In genomic region chr8:111745591-111746418, GRCm38 (mm10) we compare ENCODE assay signal across 8 mouse cellular contexts. TPM values are rescaled to one million over a fixed set of nuclear protein-coding genes. Genes with fewer than 3 reads are reported as not detected.
DNase-seq lines count a peak whose midpoint lies in the region; ATAC-seq and TF ChIP-seq lines count a peak whose summit lies in the region.

No protein-coding gene starts in this region.

- peak overlapping the region; percentile 77 for H3K27ac ChIP-seq in ES-E14 (ENCODE audit: insufficient read depth, low read depth, low read length, poor library complexity, severe bottlenecking)
- H3K27ac ChIP-seq in embryonic facial prominence, embryonic 14.5 days (replicated peaks; ENCODE audit: low read depth, low read length) = peak overlapping the region; percentile 18; the same call in 1 of the 2 replicates
- peak overlapping the region; percentile 78 for H3K27ac ChIP-seq in heart, embryonic 15.5 days
- peak overlapping the region; percentile 82 for H3K27ac ChIP-seq in liver, postnatal 0 days (ENCODE audit: low read depth)
- peak overlapping the region; percentile 66 for H3K27ac ChIP-seq in neural tube, embryonic 15.5 days (replicated peaks)

- peak overlapping the region; percentile 49 to 59 for H3K4me3 ChIP-seq in ES-E14 (ENCODE audit: insufficient read depth in 1 of 2, low read depth in 1 of 2, low read length in 2 of 2, poor library complexity in 1 of 2, severe bottlenecking in 1 of 2)
- H3K4me3 ChIP-seq in embryonic facial prominence, embryonic 14.5 days (ENCODE audit: low read depth, low read length) = peak overlapping the region; percentile 23
- peak overlapping the region; percentile 40 for H3K4me3 ChIP-seq in heart, embryonic 15.5 days
- peak overlapping the region; percentile 29 for H3K4me3 ChIP-seq in liver, postnatal 0 days (ENCODE audit: low read depth, low read length)
- H3K4me3 ChIP-seq in neural tube, embryonic 15.5 days (replicated peaks) = peak overlapping the region; percentile 15

- peaks cover 3% of the 10 kb centered on the region; the same call in 1 of the 2 replicates for H3K36me3 ChIP-seq in ES-E14 (ENCODE audit: control insufficient read depth, insufficient read depth, low read length, poor library complexity, severe bottlenecking)
- H3K36me3 ChIP-seq in embryonic facial prominence, embryonic 14.5 days (ENCODE audit: control insufficient read depth, insufficient read depth, low read length) = no peaks in the 10 kb centered on the region
- no peaks in the 10 kb centered on the region for H3K36me3 ChIP-seq in heart, embryonic 15.5 days
- no peaks in the 10 kb centered on the region for H3K36me3 ChIP-seq in liver, postnatal 0 days (replicated peaks; ENCODE audit: insufficient read depth, low read length)
- H3K36me3 ChIP-seq in neural tube, embryonic 15.5 days = no peaks in the 10 kb centered on the region

- in situ Hi-C loops in ES-E14 (cut with MboI; ENCODE audit: low sequenced_read_pairs in 2 of 2, unreplicated experiment in 2 of 2) = no loop called here

- H3K4me1 ChIP-seq in ES-E14 (ENCODE audit: control insufficient read depth in 2 of 2, insufficient read depth in 2 of 2, low read length in 2 of 2, poor library complexity in 1 of 2) = peaks cover 12 to 39% of the 10 kb centered on the region in 2 experiments
- H3K4me1 ChIP-seq in embryonic facial prominence, embryonic 14.5 days (ENCODE audit: control insufficient read depth, insufficient read depth, low read length) = peaks cover 36% of the 10 kb centered on the region
- H3K4me1 ChIP-seq in heart, embryonic 15.5 days (replicated peaks) = peaks cover 52% of the 10 kb centered on the region
- peaks cover 30% of the 10 kb centered on the region for H3K4me1 ChIP-seq in liver, postnatal 0 days (ENCODE audit: insufficient read depth)
- H3K4me1 ChIP-seq in neural tube, embryonic 15.5 days = peaks cover 51% of the 10 kb centered on the region

- no peak for DNase-seq in ES-E14 (ENCODE audit: low read depth, low spot score)
- peak; percentile 76 for DNase-seq in adrenal gland, adult 8-10 months
- DNase-seq in embryonic facial prominence, embryonic 14.5 days (ENCODE audit: low spot score) = peak; percentile 75
- DNase-seq in kidney, postnatal 10 days = peak; percentile 92
- DNase-seq in liver, postnatal 0 days = peak; percentile 74

- peak overlapping the region; percentile 69; the same call in 1 of the 2 replicates for H3K9ac ChIP-seq in ES-E14 (ENCODE audit: insufficient read depth, low read depth, low read length, poor library complexity, severe bottlenecking)
- no peak overlapping the region for H3K9ac ChIP-seq in embryonic facial prominence, embryonic 14.5 days (ENCODE audit: low read depth, low read length)
- 0 out of 2 replicates have a peak overlapping the region, but pooled peaks have one; percentile 26 for H3K9ac ChIP-seq in heart, embryonic 15.5 days
- peak overlapping the region; percentile 46 for H3K9ac ChIP-seq in liver, postnatal 0 days (replicated peaks)
- 0 out of 2 replicates have a peak overlapping the region, but pooled peaks have one; percentile 5 for H3K9ac ChIP-seq in neural tube, embryonic 15.5 days (replicated peaks)

- H3K27me3 ChIP-seq in embryonic facial prominence, embryonic 14.5 days (replicated peaks; ENCODE audit: control insufficient read depth, insufficient read depth, low read length) = no peaks in the 10 kb centered on the region
- no peaks in the 10 kb centered on the region for H3K27me3 ChIP-seq in heart, embryonic 15.5 days
- H3K27me3 ChIP-seq in liver, postnatal 0 days (ENCODE audit: insufficient read depth, low read length) = peaks cover 37% of the 10 kb centered on the region
- H3K27me3 ChIP-seq in neural tube, embryonic 15.5 days (replicated peaks) = no peaks in the 10 kb centered on the region

- no peaks in the 10 kb centered on the region for H3K9me3 ChIP-seq in ES-E14 (ENCODE audit: control insufficient read depth, insufficient read depth, low read depth, low read length)
- H3K9me3 ChIP-seq in embryonic facial prominence, embryonic 14.5 days (ENCODE audit: control insufficient read depth, low read length) = no peaks in the 10 kb centered on the region
- H3K9me3 ChIP-seq in heart, embryonic 15.5 days (replicated peaks) = no peaks in the 10 kb centered on the region
- no peaks in the 10 kb centered on the region for H3K9me3 ChIP-seq in liver, postnatal 0 days (ENCODE audit: low read length)
- H3K9me3 ChIP-seq in neural tube, embryonic 15.5 days (replicated peaks) = no peaks in the 10 kb centered on the region

- TF ChIP-seq EP300 in liver, postnatal 0 days (IDR thresholded peaks at IDR 0.05; ENCODE audit: low read depth) = no peak

- peak overlapping the region; percentile 50 for H3K4me2 ChIP-seq in embryonic facial prominence, embryonic 14.5 days (ENCODE audit: low read depth, low read length)
- peak overlapping the region; percentile 61 for H3K4me2 ChIP-seq in heart, embryonic 15.5 days
- H3K4me2 ChIP-seq in liver, postnatal 0 days (ENCODE audit: low read depth, low read length) = peak overlapping the region; percentile 62
- H3K4me2 ChIP-seq in neural tube, embryonic 15.5 days = peak overlapping the region; percentile 47

- WGBS in embryonic facial prominence, embryonic 14.5 days = 3% methylated on average over 22 of the region's 23 CpGs
- 3% methylated on average over 23 of the region's 23 CpGs for WGBS in heart, embryonic 15.5 days
- WGBS in liver, postnatal 0 days (ENCODE audit: insufficient replicate concordance) = 6% methylated on average over 23 of the region's 23 CpGs
- 4% methylated on average over 23 of the region's 23 CpGs for WGBS in neural tube, embryonic 15.5 days

- peak; percentile 35 for ATAC-seq in embryonic facial prominence, embryonic 14.5 days (ENCODE audit: low read depth)
- peak; percentile 28; the same call in 1 of the 2 replicates for ATAC-seq in heart, embryonic 15.5 days (replicated peaks; ENCODE audit: insufficient number of reproducible peaks, insufficient read depth, low FRiP score, low read depth)
- ATAC-seq in liver, postnatal 0 days = peak; percentile 54
- ATAC-seq in neural tube, embryonic 15.5 days (ENCODE audit: low FRiP score) = peak; percentile 46; the same call in 1 of the 2 replicates
- ATAC-seq in inflammation-experienced regulatory T-cells, adult 6 months = no peak

- TF ChIP-seq CTCF in liver, postnatal 0 days (IDR thresholded peaks at IDR 0.05; ENCODE audit: low read depth) = no peak

TF ChIP-seq in ES-E14, 5 proteins besides CTCF, POLR2A, EP300 and RAD21:
- TF ChIP-seq ZC3H11A (IDR thresholded peaks at IDR 0.05; ENCODE audit: borderline replicate concordance, low read depth, low read length) (no peak), HCFC1 (IDR thresholded peaks at IDR 0.05; ENCODE audit: borderline replicate concordance, insufficient read depth, low read length) (no peak), ZNF384 (IDR thresholded peaks at IDR 0.05; ENCODE audit: low read depth, low read length) (no peak), MAFK (IDR thresholded peaks at IDR 0.05; ENCODE audit: insufficient read depth, low read depth, low read length) (no peak), CHD2 (IDR thresholded peaks at IDR 0.05; ENCODE audit: low read depth, low read length) (no peak)
TF ChIP-seq in ES-E14: peak in this region for 0.

RNA-seq across cellular contexts. Expression of gene Bcar1, which starts 2.2 kb away (rescaled TPM):
- 52.9 and 72.6 TPM in 2 replicates for total RNA-seq in ES-E14 (2012; rRNA removed)
- 100 to 1,000 TPM in 2 of 4 experiments, 10 to 100 TPM in 2; 86.1 to 150 (median 104) TPM for total RNA-seq in adrenal gland, adult 8-10 months (2022)
- 34.9 and 35.3 TPM in 2 replicates for polyA plus RNA-seq in embryonic facial prominence, embryonic 14.5 days (2014; fragmentation: Nextera tagmentation; extraction: Ambion mirVana)
- polyA plus RNA-seq in heart, embryonic 15.5 days (2015; fragmentation: Nextera tagmentation; extraction: Ambion mirVana) = 40.1 and 45.3 TPM in 2 replicates
- polyA plus RNA-seq in liver, postnatal 0 days (2015; fragmentation: Nextera tagmentation; extraction: Ambion mirVana) = 9.9 and 11.6 TPM in 2 replicates
- 41.5 and 42.8 TPM in 2 replicates for polyA plus RNA-seq in neural tube, embryonic 15.5 days (2015; fragmentation: Nextera tagmentation; extraction: Ambion mirVana)
- under 1 TPM in 2 of 3 experiments, not detected in 1; 0.17 to 0.25 TPM for polyA plus RNA-seq in inflammation-experienced regulatory T-cells, adult 6 months (2017; shearing (Covaris generic))

RNA-seq across cellular contexts. Expression of gene Ctrb1, which starts 55.0 kb away (rescaled TPM):
- 0.22 and 0.48 TPM in 2 replicates for total RNA-seq in ES-E14 (2012; rRNA removed)
- total RNA-seq in adrenal gland, adult 8-10 months (2022) = not detected
- polyA plus RNA-seq in embryonic facial prominence, embryonic 14.5 days (2014; fragmentation: Nextera tagmentation; extraction: Ambion mirVana) = not detected in 2 replicates
- polyA plus RNA-seq in heart, embryonic 15.5 days (2015; fragmentation: Nextera tagmentation; extraction: Ambion mirVana) = 0.43 and 2.9 TPM in 2 replicates
- 0.13 and 38.9 TPM in 2 replicates for polyA plus RNA-seq in liver, postnatal 0 days (2015; fragmentation: Nextera tagmentation; extraction: Ambion mirVana)
- 25.6 TPM in 1 of 2 replicates, not detected in the other for polyA plus RNA-seq in neural tube, embryonic 15.5 days (2015; fragmentation: Nextera tagmentation; extraction: Ambion mirVana)
- not detected for polyA plus RNA-seq in inflammation-experienced regulatory T-cells, adult 6 months (2017; shearing (Covaris generic))

Comparison
In these comparisons a context has a peak if more than half of its experiments do, and no peak if none do; other contexts are left out.
1. H3K27ac ChIP-seq: peak in every context shown above with its lines; median percentile 82 in liver, postnatal 0 days; 78 in heart, embryonic 15.5 days; 77 in ES-E14; 66 in neural tube, embryonic 15.5 days; 18 in embryonic facial prominence, embryonic 14.5 days.